Mouse (Mus musculus) E14TG2a.4 (cell line): Measurements from ENCODE around the gene Psme1.

Experiments
- CTCF ChIP-seq: conservative IDR thresholded peaks from 2 replicates; pipeline ENCODE4 v1.5.1; 2014; ENCODE audit warnings: low read length
- NANOG ChIP-seq: IDR thresholded peaks from 2 replicates; pipeline ENCODE4 v1.6.1; 2014; ENCODE audit warnings: borderline replicate concordance, low read length, mixed read lengths
- POU5F1 ChIP-seq: IDR thresholded peaks from 2 replicates; pipeline ENCODE4 v1.6.1; 2014; ENCODE audit warnings: low read length, borderline replicate concordance

DNA sequence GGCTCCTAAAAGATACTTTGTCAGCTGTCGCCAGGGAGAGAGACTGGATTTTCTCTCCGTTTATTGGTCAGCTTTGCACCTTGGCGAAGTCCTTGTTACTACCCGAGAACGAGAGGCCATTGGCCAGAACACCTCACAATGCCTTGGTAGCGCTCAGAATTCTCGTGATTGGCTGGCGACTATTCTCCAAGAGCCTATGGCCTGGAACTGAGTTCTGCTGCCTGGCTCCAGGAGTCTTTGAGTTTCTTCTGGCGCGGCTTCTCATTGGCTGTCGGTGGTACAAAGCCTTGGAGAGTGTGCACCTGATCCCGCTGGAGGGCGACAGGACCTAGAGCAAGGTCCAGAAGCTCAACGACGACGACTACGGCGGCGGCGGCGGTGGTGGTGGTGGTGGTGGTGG, 39.9 kb downstream of the Psme1 start, which contains the start of gene Rec8:
- no peak for TF ChIP-seq CTCF
- no peak for TF ChIP-seq POU5F1
- TF ChIP-seq NANOG = no peak
